Mouse (Mus musculus): Measurements from ENCODE around the gene Rnaseh1. TPM values are rescaled to one million over a fixed set of nuclear protein-coding genes. Genes with fewer than 3 reads are reported as not detected.
A peak's percentile ranks its signal among the peaks of the same experiment; 100 is the strongest.

Gene Rnaseh1
- polyA plus RNA-seq (2014; fragmentation: Nextera tagmentation; extraction: Ambion mirVana) = 15.2 and 16.0 TPM in 2 replicates

DNA sequence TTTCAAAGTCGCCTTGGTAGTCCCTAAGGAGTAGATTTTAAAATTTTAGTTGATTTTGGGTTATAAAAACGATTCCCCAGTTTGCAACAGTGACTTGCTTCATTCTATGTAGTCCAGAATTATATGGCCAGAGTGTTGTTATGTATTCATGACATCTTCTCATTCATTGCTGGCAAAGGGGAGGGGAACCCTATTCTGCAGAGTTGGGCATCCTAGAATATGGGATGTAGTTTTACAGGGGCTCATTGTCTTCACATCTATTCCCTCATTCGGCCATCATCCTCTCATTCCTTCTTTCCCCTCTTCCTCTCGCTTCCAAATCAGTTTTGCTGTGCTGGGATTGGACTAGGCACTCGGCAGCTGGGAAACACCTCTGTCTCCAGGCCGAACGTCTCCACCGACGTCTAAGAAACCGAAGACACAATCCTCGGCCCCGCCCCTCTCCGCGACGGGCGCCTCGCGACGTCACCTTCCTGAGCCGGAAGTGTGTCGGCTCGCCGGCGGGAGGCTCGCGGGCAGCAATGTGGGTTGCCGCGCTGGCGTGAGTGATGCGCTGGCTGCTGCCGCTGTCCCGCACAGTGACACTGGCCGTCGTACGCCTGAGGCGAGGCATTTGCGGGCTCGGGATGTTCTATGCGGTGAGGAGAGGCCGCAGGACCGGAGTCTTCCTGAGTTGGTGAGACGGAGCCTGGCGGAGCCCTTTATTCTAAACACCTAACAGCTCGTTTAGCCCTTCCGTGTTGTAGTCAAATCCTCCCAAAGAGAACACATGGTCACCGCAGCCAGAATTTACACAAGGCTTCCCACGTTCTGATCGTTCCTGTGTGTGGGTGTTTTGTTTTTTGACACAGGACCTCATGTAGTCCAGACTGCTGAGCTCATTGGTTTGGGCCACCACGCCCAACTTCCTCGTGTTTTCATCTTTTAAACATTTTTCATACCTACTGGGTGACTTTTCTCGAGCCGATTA is at the start of gene Rnaseh1:
Gene Rnaseh1, plus strand, starts transcription at position 462 of the 970 bp plus-strand sequence.
- 2% methylated on average over 52 of the region's 52 CpGs for WGBS
- Histone ChIP-seq H3K36me3 (ENCODE audit: control insufficient read depth, insufficient read depth, low read length) (peaks cover 23% of the 10 kb centered on the region), H3K27ac (replicated peaks in 1 of 2; ENCODE audit: control insufficient read depth in 1 of 2, insufficient read depth in 1 of 2, low read depth in 2 of 2, low read length in 2 of 2) (peak within 1 kb of the TSS; percentile 44 to 73; a peak in 3 of 4 replicates), H3K4me3 (ENCODE audit: control insufficient read depth in 1 of 2, insufficient read depth in 1 of 2, low read depth in 1 of 2, low read length in 2 of 2) (peak within 1 kb of the TSS; percentile 82 to 91), H3K4me2 (ENCODE audit: low read length) (peak within 1 kb of the TSS; percentile 85), H3K9ac (ENCODE audit: low read length) (peak within 1 kb of the TSS; percentile 81), H3K9me3 (ENCODE audit: control insufficient read depth, low read length) (no peaks in the 10 kb centered on the region), H3K4me1 (ENCODE audit: control insufficient read depth in 2 of 2, insufficient read depth in 2 of 2, low read length in 2 of 2) (peaks cover 4 to 9% of the 10 kb centered on the region in 2 experiments), H3K27me3 (ENCODE audit: control insufficient read depth, insufficient read depth, low read length) (no peaks in the 10 kb centered on the region)
- ATAC-seq (ENCODE audit: insufficient number of reproducible peaks, insufficient read depth, low FRiP score, low read depth) = peak; percentile 64

DNA sequence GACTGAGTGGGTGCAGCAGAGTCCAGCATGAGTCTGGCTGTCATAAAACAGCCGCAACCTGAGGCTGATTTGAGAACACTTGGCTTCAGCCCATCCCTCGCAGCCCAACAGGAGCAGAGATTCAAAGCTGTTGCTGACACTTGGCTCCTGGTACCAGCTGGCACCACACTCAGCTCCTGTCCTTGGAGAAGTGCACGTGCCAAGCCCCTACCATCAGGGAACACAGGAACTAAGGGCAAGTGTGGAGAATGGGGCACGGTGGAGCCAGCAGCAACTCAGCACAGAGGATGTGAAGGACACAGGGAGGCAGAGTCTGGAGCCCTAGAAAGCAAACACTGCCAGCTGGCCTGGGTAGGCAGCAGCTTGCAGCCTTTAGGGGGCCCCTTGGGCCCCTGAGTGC is 47.1 kb upstream of the Rnaseh1 start:
- H3K4me2 ChIP-seq (ENCODE audit: low read length) = no peak overlapping the region
- peaks cover 11 to 17% of the 10 kb centered on the region in 2 experiments; a peak in 3 of 4 replicates for H3K4me1 ChIP-seq (ENCODE audit: control insufficient read depth in 2 of 2, insufficient read depth in 2 of 2, low read length in 2 of 2)
- H3K27ac ChIP-seq (replicated peaks in 1 of 2; ENCODE audit: control insufficient read depth in 1 of 2, insufficient read depth in 1 of 2, low read depth in 2 of 2, low read length in 2 of 2) = no peak overlapping the region
- no peak overlapping the region for H3K4me3 ChIP-seq (ENCODE audit: control insufficient read depth in 1 of 2, insufficient read depth in 1 of 2, low read depth in 1 of 2, low read length in 2 of 2)
- no peak overlapping the region for H3K9ac ChIP-seq (ENCODE audit: low read length)
- H3K9me3 ChIP-seq (ENCODE audit: control insufficient read depth, low read length) = no peaks in the 10 kb centered on the region
- 21% methylated on average over 4 of the region's 4 CpGs for WGBS
- 0 out of 2 replicates have a peak, but pooled peaks have one; percentile 29 for ATAC-seq (ENCODE audit: insufficient number of reproducible peaks, insufficient read depth, low FRiP score, low read depth)
- no peaks in the 10 kb centered on the region for H3K36me3 ChIP-seq (ENCODE audit: control insufficient read depth, insufficient read depth, low read length)
- no peaks in the 10 kb centered on the region for H3K27me3 ChIP-seq (ENCODE audit: control insufficient read depth, insufficient read depth, low read length)

DNA sequence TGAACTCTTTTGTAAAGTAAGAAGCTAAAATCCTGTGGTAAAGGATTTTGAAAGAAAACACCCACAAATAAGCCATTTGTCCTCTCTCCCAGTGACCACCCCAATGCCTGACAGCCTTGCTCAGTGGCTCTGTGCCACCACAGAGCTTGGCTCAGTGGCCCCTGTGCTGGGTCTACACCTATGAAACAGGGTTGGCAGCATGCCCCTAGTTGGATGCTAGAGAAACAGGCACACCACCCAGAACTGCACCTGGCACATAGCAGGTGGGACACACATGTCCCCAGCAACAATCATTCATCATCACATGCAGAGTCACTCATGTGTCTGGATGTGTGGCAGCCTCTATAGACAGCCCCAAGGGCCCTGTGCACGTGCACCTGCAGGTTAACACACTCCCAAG is 45.9 kb upstream of the Rnaseh1 start:
- 52% methylated on average over 1 of the region's 1 CpGs for WGBS

DNA sequence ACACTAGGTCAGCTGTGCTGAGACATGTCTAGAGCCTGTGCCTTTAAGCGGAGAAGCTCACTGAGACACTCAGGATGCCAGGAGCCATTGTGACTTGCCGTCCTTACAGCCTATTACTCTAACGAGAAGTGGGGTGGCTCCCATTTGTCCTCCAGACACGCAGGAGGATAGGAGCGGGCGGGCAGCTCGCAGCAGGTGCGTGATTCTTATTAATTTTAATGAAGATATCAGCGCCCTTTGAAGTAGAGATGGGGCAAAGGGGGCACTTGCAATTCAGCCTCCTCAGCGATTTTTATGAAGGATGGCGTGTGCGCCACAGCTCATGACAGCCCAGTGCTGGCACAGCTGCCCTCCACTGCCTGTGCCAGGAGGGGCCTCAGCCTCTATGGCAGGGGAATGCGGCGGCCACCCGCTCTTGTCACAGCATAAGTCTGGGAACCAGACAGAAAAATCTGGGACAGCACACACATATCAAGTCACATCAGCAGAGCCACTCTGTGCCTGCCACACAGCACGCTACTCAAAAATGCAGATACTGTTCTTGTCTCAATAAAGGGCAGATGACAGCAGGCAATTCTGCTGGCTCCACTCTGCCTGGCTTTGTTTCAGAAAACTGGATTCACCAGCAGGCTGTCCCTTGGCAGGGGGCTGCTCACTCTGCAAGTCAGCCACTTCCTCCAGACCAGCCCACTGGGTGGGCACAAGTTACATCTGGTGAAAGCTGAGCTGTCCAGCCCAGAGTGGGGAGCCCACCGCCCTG is 41.7 kb upstream of the Rnaseh1 start:
- H3K27me3 ChIP-seq (ENCODE audit: control insufficient read depth, insufficient read depth, low read length) = no peaks in the 10 kb centered on the region
- no peaks in the 10 kb centered on the region for H3K9me3 ChIP-seq (ENCODE audit: control insufficient read depth, low read length)
- WGBS = 44% methylated on average over 17 of the region's 17 CpGs
- H3K9ac ChIP-seq (ENCODE audit: low read length) = no peak overlapping the region; the same call in 1 of the 2 replicates
- ATAC-seq (ENCODE audit: insufficient number of reproducible peaks, insufficient read depth, low FRiP score, low read depth) = peak; percentile 36; the same call in 1 of the 2 replicates
- H3K4me1 ChIP-seq (ENCODE audit: control insufficient read depth in 2 of 2, insufficient read depth in 2 of 2, low read length in 2 of 2) = peaks cover 10 to 13% of the 10 kb centered on the region in 2 experiments
- peak overlapping the region; percentile 35 for H3K4me2 ChIP-seq (ENCODE audit: low read length)
- no peaks in the 10 kb centered on the region for H3K36me3 ChIP-seq (ENCODE audit: control insufficient read depth, insufficient read depth, low read length)
- H3K27ac ChIP-seq (replicated peaks in 1 of 2; ENCODE audit: control insufficient read depth in 1 of 2, insufficient read depth in 1 of 2, low read depth in 2 of 2, low read length in 2 of 2) = peak overlapping the region in 1 of 2 experiments; percentile 19; a peak in 1 of 4 replicates
- H3K4me3 ChIP-seq (ENCODE audit: control insufficient read depth in 1 of 2, insufficient read depth in 1 of 2, low read depth in 1 of 2, low read length in 2 of 2) = no peak overlapping the region

More for the DNA sequence above, 45.9 kb upstream of the Rnaseh1 start:
- Histone ChIP-seq H3K9ac (ENCODE audit: low read length) (no peak overlapping the region), H3K27me3 (ENCODE audit: control insufficient read depth, insufficient read depth, low read length) (no peaks in the 10 kb centered on the region), H3K4me3 (ENCODE audit: control insufficient read depth in 1 of 2, insufficient read depth in 1 of 2, low read depth in 1 of 2, low read length in 2 of 2) (no peak overlapping the region), H3K4me1 (ENCODE audit: control insufficient read depth in 2 of 2, insufficient read depth in 2 of 2, low read length in 2 of 2) (peaks cover 13 to 18% of the 10 kb centered on the region in 2 experiments), H3K27ac (replicated peaks in 1 of 2; ENCODE audit: control insufficient read depth in 1 of 2, insufficient read depth in 1 of 2, low read depth in 2 of 2, low read length in 2 of 2) (no peak overlapping the region), H3K9me3 (ENCODE audit: control insufficient read depth, low read length) (no peaks in the 10 kb centered on the region), H3K4me2 (ENCODE audit: low read length) (no peak overlapping the region), H3K36me3 (ENCODE audit: control insufficient read depth, insufficient read depth, low read length) (no peaks in the 10 kb centered on the region)
- ATAC-seq (ENCODE audit: insufficient number of reproducible peaks, insufficient read depth, low FRiP score, low read depth) = no peak

DNA sequence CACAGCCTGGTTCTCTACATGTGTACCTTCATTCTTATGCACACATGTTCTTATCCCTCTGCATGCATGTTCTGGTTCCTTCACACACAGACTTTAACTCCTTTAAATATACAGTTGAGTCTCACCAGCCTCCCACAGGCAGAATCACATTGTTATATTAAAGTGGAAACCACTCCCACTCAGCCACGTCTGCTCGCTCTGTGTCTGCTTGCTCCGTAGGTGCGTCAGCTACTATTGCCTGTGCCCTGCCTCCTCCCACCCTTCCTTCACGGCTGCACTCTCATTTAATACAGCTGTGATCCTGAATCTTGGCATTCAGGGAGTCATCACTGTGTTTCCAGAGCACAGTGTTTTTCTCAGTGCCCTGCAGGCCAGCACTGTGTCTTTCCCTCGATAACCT is 37.0 kb upstream of the Rnaseh1 start:
- H3K9ac ChIP-seq (ENCODE audit: low read length) = no peak overlapping the region
- no peak overlapping the region for H3K4me3 ChIP-seq (ENCODE audit: control insufficient read depth in 1 of 2, insufficient read depth in 1 of 2, low read depth in 1 of 2, low read length in 2 of 2)
- peaks cover 8 to 9% of the 10 kb centered on the region in 2 experiments for H3K4me1 ChIP-seq (ENCODE audit: control insufficient read depth in 2 of 2, insufficient read depth in 2 of 2, low read length in 2 of 2)
- H3K27ac ChIP-seq (replicated peaks in 1 of 2; ENCODE audit: control insufficient read depth in 1 of 2, insufficient read depth in 1 of 2, low read depth in 2 of 2, low read length in 2 of 2) = no peak overlapping the region
- H3K27me3 ChIP-seq (ENCODE audit: control insufficient read depth, insufficient read depth, low read length) = no peaks in the 10 kb centered on the region
- H3K4me2 ChIP-seq (ENCODE audit: low read length) = no peak overlapping the region
- no peaks in the 10 kb centered on the region for H3K9me3 ChIP-seq (ENCODE audit: control insufficient read depth, low read length)
- no peaks in the 10 kb centered on the region for H3K36me3 ChIP-seq (ENCODE audit: control insufficient read depth, insufficient read depth, low read length)
- 74% methylated on average over 6 of the region's 6 CpGs for WGBS
- ATAC-seq (ENCODE audit: insufficient number of reproducible peaks, insufficient read depth, low FRiP score, low read depth) = no peak

DNA sequence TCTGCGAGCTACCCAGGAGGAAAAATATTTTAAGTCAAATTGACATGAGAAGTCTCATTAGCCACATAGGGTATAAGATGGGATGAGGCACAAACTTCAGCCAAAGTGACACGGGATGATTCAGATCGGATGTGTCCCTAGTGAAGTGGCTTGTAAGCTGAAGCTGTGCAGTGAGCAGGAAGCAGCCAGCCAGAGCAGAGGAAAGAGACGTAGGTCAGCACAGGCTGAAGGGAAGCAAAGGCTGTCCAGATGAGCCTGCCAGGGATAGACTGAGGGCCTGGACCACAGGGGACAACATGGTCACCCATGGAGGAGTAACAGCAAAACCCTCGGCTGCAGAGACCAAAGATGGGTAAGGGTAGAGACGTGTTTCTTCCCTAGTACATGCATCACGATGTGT is 35.0 kb upstream of the Rnaseh1 start:
- H3K4me2 ChIP-seq (ENCODE audit: low read length) = no peak overlapping the region
- ATAC-seq (ENCODE audit: insufficient number of reproducible peaks, insufficient read depth, low FRiP score, low read depth) = no peak
- no peaks in the 10 kb centered on the region for H3K4me1 ChIP-seq (ENCODE audit: control insufficient read depth in 2 of 2, insufficient read depth in 2 of 2, low read length in 2 of 2)
- no peaks in the 10 kb centered on the region for H3K27me3 ChIP-seq (ENCODE audit: control insufficient read depth, insufficient read depth, low read length)
- no peaks in the 10 kb centered on the region for H3K9me3 ChIP-seq (ENCODE audit: control insufficient read depth, low read length)
- no peak overlapping the region for H3K4me3 ChIP-seq (ENCODE audit: control insufficient read depth in 1 of 2, insufficient read depth in 1 of 2, low read depth in 1 of 2, low read length in 2 of 2)
- 51% methylated on average over 7 of the region's 7 CpGs for WGBS
- H3K36me3 ChIP-seq (ENCODE audit: control insufficient read depth, insufficient read depth, low read length) = no peaks in the 10 kb centered on the region
- H3K27ac ChIP-seq (replicated peaks in 1 of 2; ENCODE audit: control insufficient read depth in 1 of 2, insufficient read depth in 1 of 2, low read depth in 2 of 2, low read length in 2 of 2) = no peak overlapping the region
- H3K9ac ChIP-seq (ENCODE audit: low read length) = no peak overlapping the region

- no peak overlapping the region for H3K27ac ChIP-seq (replicated peaks in 1 of 2; ENCODE audit: control insufficient read depth in 1 of 2, insufficient read depth in 1 of 2, low read depth in 2 of 2, low read length in 2 of 2)
- no peak for ATAC-seq (ENCODE audit: insufficient number of reproducible peaks, insufficient read depth, low FRiP score, low read depth)
- no peaks in the 10 kb centered on the region for H3K27me3 ChIP-seq (ENCODE audit: control insufficient read depth, insufficient read depth, low read length)
These were observed 32.1 kb upstream of the Rnaseh1 start for GRCm38 (mm10) chr12:28617297-28617696.

More at GRCm38 (mm10) chr12:28617297-28617696, 32.1 kb upstream of the Rnaseh1 start:
- Histone ChIP-seq H3K36me3 (ENCODE audit: control insufficient read depth, insufficient read depth, low read length) (no peaks in the 10 kb centered on the region), H3K9ac (ENCODE audit: low read length) (no peak overlapping the region), H3K4me1 (ENCODE audit: control insufficient read depth in 2 of 2, insufficient read depth in 2 of 2, low read length in 2 of 2) (peaks cover 5 to 14% of the 10 kb centered on the region in 2 experiments), H3K4me3 (ENCODE audit: control insufficient read depth in 1 of 2, insufficient read depth in 1 of 2, low read depth in 1 of 2, low read length in 2 of 2) (no peak overlapping the region), H3K9me3 (ENCODE audit: control insufficient read depth, low read length) (no peaks in the 10 kb centered on the region), H3K4me2 (ENCODE audit: low read length) (no peak overlapping the region)
- WGBS = 42% methylated on average over 4 of the region's 4 CpGs

All from heart, embryonic 14.5 days (tissue).